Mouse (Mus musculus): ENCODE data around the gene Tmem211. TPM values are rescaled to one million over a fixed set of nuclear protein-coding genes. Genes with fewer than 3 reads are reported as not detected.

The Tmem211 gene
- total and polyA plus RNA-seq, 3 experiments = not detected

DNA sequence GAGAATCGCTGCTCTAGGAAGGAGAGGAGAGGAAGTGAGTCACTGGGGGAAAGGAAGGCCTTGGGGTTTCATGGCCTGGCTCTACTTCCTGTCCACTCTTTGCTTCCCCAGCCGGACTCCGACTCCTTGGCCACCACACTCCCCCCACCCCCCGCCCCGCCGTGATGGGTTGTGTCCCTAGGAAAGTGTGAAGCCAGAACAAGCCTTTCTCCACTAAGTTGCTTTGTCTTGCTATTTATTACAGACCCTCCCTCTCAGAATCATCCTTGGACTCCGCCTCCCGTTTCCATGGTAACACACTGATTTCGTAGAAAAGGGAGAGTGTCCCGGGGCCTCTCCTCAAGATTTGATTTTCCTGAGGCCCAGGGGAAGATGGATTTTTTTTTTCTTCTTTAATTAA, 1.4 kb upstream of the Tmem211 start:
- Histone ChIP-seq H3K4me2 (ENCODE audit: insufficient read depth, low read depth, poor library complexity, severe bottlenecking) (no peak overlapping the region), H3K36me3 (replicated peaks in 1 of 2; ENCODE audit: control insufficient read depth in 1 of 2, insufficient read depth in 1 of 2, low read length in 1 of 2) (no peaks in the 10 kb centered on the region), H3K27ac (ENCODE audit: insufficient read depth, low read depth) (no peak overlapping the region), H3K79me2 (replicated peaks; ENCODE audit: control insufficient read depth, extremely low read depth, insufficient read depth, poor library complexity, severe bottlenecking) (no peaks in the 10 kb centered on the region), H3K9me3 (replicated peaks; ENCODE audit: low read length) (peaks cover 9% of the 10 kb centered on the region), H3K27me3 (replicated peaks) (peaks cover 30% of the 10 kb centered on the region), H3K4me1 (ENCODE audit: control insufficient read depth in 1 of 2, insufficient read depth in 2 of 2) (peaks cover 0 to 12% of the 10 kb centered on the region in 2 experiments; a peak in 2 of 4 replicates), H3K9ac (ENCODE audit: insufficient read depth, low read depth) (no peak overlapping the region), H3K4me3 (replicated peaks in 1 of 3; ENCODE audit: low read depth in 2 of 3, low read length in 2 of 3, poor library complexity in 1 of 3) (no peak overlapping the region)
- TF ChIP-seq UBTF (IDR thresholded peaks at IDR 0.05; ENCODE audit: low read depth, low read length) = no peak
- TF ChIP-seq PAX5 (IDR thresholded peaks at IDR 0.05; ENCODE audit: low read length) = no peak
- TF ChIP-seq IRF4 (IDR thresholded peaks at IDR 0.05; ENCODE audit: low read depth, low read length) = no peak
- no peak for TF ChIP-seq ETS1 (conservative IDR thresholded peaks at IDR 0.05; ENCODE audit: low read depth, low read length)
- no peak for TF ChIP-seq HCFC1 (IDR thresholded peaks at IDR 0.05; ENCODE audit: low read depth, low read length)
- no peak for TF ChIP-seq JUND (conservative IDR thresholded peaks at IDR 0.05; ENCODE audit: low read depth, low read length)
- no peak for TF ChIP-seq RCOR1 (conservative IDR thresholded peaks at IDR 0.05; ENCODE audit: low read depth, low read length)
- TF ChIP-seq MYC (IDR thresholded peaks at IDR 0.05; ENCODE audit: low read depth, low read length) = no peak
- no peak for TF ChIP-seq SIN3A (IDR thresholded peaks at IDR 0.05; ENCODE audit: low read length)
- TF ChIP-seq USF2 (conservative IDR thresholded peaks at IDR 0.05; ENCODE audit: low read depth, low read length) = no peak
- no peak for TF ChIP-seq MAZ (IDR thresholded peaks at IDR 0.05; ENCODE audit: low read depth, low read length)
- no peak for TF ChIP-seq BHLHE40 (IDR thresholded peaks at IDR 0.05; ENCODE audit: low read depth, low read length)
- TF ChIP-seq RAD21 (IDR thresholded peaks at IDR 0.05; ENCODE audit: low read depth, low read length) = no peak
- no peak for TF ChIP-seq E2F4 (IDR thresholded peaks at IDR 0.05; ENCODE audit: insufficient replicate concordance, low read depth, low read length)
- TF ChIP-seq ZNF384 (IDR thresholded peaks at IDR 0.05; ENCODE audit: low read depth, low read length) = no peak
- dilution Hi-C loops (cut with MboI; ENCODE audit: extremely low pct_ligation_motif_present, extremely low pct_unique_long_range_greater_than_20kb, low sequenced_read_pairs) = no loop called here
- in situ Hi-C loops (cut with MboI; ENCODE audit: low pct_ligation_motif_present, low pct_unique_long_range_greater_than_20kb, low sequenced_read_pairs) = loop anchor here (5.0 kb wide), 1 partner anchor 43 kb away; no protein-coding TSS in a partner anchor
- DNase-seq (ENCODE audit: extremely low read depth) = no peak

DNA sequence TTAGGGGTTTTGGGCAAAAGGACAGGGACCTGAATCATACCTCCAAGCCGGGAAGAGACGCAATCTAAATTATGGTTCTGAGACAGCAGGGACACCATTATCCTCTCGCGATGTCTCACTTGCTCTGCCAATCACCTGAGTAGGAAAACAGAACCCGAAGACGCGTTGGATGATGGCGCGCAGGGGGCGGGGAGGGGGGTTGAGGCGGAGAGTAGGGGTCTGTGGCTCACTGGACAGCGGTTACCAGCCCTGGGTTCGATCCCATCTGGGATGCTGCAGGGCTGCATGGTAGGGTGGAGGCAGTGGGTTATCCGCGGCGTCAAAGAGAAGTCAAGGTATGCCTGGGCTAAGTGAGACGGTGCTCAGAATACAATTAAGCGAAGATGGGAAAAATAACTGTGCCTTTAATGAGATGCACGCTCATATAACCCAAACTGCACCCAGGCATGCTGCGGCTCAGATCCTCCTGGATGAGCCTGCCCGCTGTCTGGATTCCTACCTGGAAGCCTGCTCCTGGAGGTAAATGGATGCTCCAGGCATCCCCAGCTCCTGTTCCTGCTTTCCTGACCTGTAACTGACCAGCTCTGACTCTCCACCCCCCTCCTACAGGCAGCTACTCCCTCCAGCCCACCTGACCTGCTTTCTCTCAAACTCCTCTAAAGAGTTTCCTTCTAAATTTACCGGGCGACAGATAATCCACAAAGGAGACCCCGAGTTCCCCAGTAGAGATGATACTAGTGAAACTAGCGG, 848 bp upstream of the Tmem211 start:
- H3K36me3 ChIP-seq (replicated peaks in 1 of 2; ENCODE audit: control insufficient read depth in 1 of 2, insufficient read depth in 1 of 2, low read length in 1 of 2) = no peaks in the 10 kb centered on the region
- H3K9me3 ChIP-seq (replicated peaks; ENCODE audit: low read length) = peaks cover 3% of the 10 kb centered on the region
- peaks cover 36% of the 10 kb centered on the region for H3K27me3 ChIP-seq (replicated peaks)
- H3K9ac ChIP-seq (ENCODE audit: insufficient read depth, low read depth) = no peak overlapping the region
- dilution Hi-C loops (cut with MboI; ENCODE audit: extremely low pct_ligation_motif_present, extremely low pct_unique_long_range_greater_than_20kb, low sequenced_read_pairs) (no loop called here), in situ Hi-C loops (cut with MboI; ENCODE audit: low pct_ligation_motif_present, low pct_unique_long_range_greater_than_20kb, low sequenced_read_pairs) (loop anchor here (5.0 kb wide), 1 partner anchor 44 kb away; no protein-coding TSS in a partner anchor)
- no peaks in the 10 kb centered on the region for H3K79me2 ChIP-seq (replicated peaks; ENCODE audit: control insufficient read depth, extremely low read depth, insufficient read depth, poor library complexity, severe bottlenecking)
- DNase-seq (ENCODE audit: extremely low read depth) = no peak
- peaks cover 0 to 12% of the 10 kb centered on the region in 2 experiments; a peak in 2 of 4 replicates for H3K4me1 ChIP-seq (ENCODE audit: control insufficient read depth in 1 of 2, insufficient read depth in 2 of 2)
- H3K4me3 ChIP-seq (replicated peaks in 1 of 3; ENCODE audit: low read depth in 2 of 3, low read length in 2 of 3, poor library complexity in 1 of 3) = no peak overlapping the region
- TF ChIP-seq USF1 (IDR thresholded peaks at IDR 0.05; ENCODE audit: low read depth, low read length) = no peak
- TF ChIP-seq E2F4 (IDR thresholded peaks at IDR 0.05; ENCODE audit: insufficient replicate concordance, low read depth, low read length) = no peak
- no peak for TF ChIP-seq HCFC1 (IDR thresholded peaks at IDR 0.05; ENCODE audit: low read depth, low read length)
- TF ChIP-seq MAZ (IDR thresholded peaks at IDR 0.05; ENCODE audit: low read depth, low read length) = no peak
- no peak for TF ChIP-seq POLR2AphosphoS2 (IDR thresholded peaks at IDR 0.05; ENCODE audit: low read depth, low read length)
- TF ChIP-seq JUND (conservative IDR thresholded peaks at IDR 0.05; ENCODE audit: low read depth, low read length) = no peak
- no peak for TF ChIP-seq SMC3 (IDR thresholded peaks at IDR 0.05; ENCODE audit: low read depth, low read length)
- no peak for TF ChIP-seq BHLHE40 (IDR thresholded peaks at IDR 0.05; ENCODE audit: low read depth, low read length)
- TF ChIP-seq TCF12 (IDR thresholded peaks at IDR 0.05; ENCODE audit: low read depth, low read length) = no peak
- TF ChIP-seq ZC3H11A (IDR thresholded peaks at IDR 0.05; ENCODE audit: low read depth, low read length) = no peak
- TF ChIP-seq KAT2A (IDR thresholded peaks at IDR 0.05; ENCODE audit: insufficient replicate concordance, low read length) = no peak
- TF ChIP-seq TBP (conservative IDR thresholded peaks at IDR 0.05; ENCODE audit: low read depth, low read length) = no peak
- TF ChIP-seq MYC (IDR thresholded peaks at IDR 0.05; ENCODE audit: low read depth, low read length) = no peak
- no peak for TF ChIP-seq CHD2 (IDR thresholded peaks at IDR 0.05; ENCODE audit: low read length)
- no peak for TF ChIP-seq CTCF (conservative IDR thresholded peaks at IDR 0.05 in 1 of 2, IDR thresholded peaks at IDR 0.05 in 1 of 2; ENCODE audit: low read depth in 2 of 2, low read length in 2 of 2)
- no peak for TF ChIP-seq ETS1 (conservative IDR thresholded peaks at IDR 0.05; ENCODE audit: low read depth, low read length)
- TF ChIP-seq MAFK (IDR thresholded peaks at IDR 0.05; ENCODE audit: insufficient replicate concordance, low read length) = no peak
- no peak overlapping the region for H3K27ac ChIP-seq (ENCODE audit: insufficient read depth, low read depth)
- no peak overlapping the region for H3K4me2 ChIP-seq (ENCODE audit: insufficient read depth, low read depth, poor library complexity, severe bottlenecking)
